Mouse (Mus musculus) heart, postnatal 0 days (tissue): ENCODE data around the gene Dnajc2. TPM values are rescaled to one million over a fixed set of nuclear protein-coding genes. Genes with fewer than 3 reads are reported as not detected.

Experiments used
- ATAC-seq: fragments of 200-750 bp; cut with Nextera tagmentation; 2 replicates; pipeline ENCODE4 v1.8.0; 2017; ENCODE audit warnings: low read depth, moderate number of reproducible peaks, moderate library complexity; ENCODE audit not compliant: insufficient read depth
- DNase-seq: peaks from one replicate; pipeline ENCODE4 v3.0.0-alpha.2; 2016; ENCODE audit warnings: low spot score
- H3K27ac ChIP-seq: fragments of 300-500 bp; sonication (generic); 2 replicates; pipeline ENCODE4 v1.5.1; 2014; ENCODE audit warnings: low read depth, mild to moderate bottlenecking
- H3K27me3 ChIP-seq: fragments of 300-500 bp; sonication (generic); 2 replicates; pipeline ENCODE4 v1.6.1; 2014; ENCODE audit warnings: low read length, mixed read lengths; ENCODE audit not compliant: control insufficient read depth, insufficient read depth
- H3K36me3 ChIP-seq: fragments of 300-500 bp; sonication (generic); replicated peaks from 2 replicates; pipeline ENCODE4 v1.6.1; 2014; ENCODE audit warnings: low read length, mixed read lengths; ENCODE audit not compliant: control insufficient read depth, insufficient read depth
- H3K4me1 ChIP-seq: fragments of 300-500 bp; sonication (generic); 2 replicates; pipeline ENCODE4 v1.6.1; 2014; ENCODE audit warnings: antibody characterized with exemption; ENCODE audit not compliant: control insufficient read depth, insufficient read depth
- H3K4me2 ChIP-seq: fragments of 300-500 bp; sonication (generic); 2 replicates; pipeline ENCODE4 v1.6.1; 2014; ENCODE audit warnings: low read depth, mild to moderate bottlenecking, low read length, moderate library complexity
- H3K4me3 ChIP-seq: fragments of 300-500 bp; sonication (generic); 2 replicates; pipeline ENCODE4 v1.5.1; 2014; ENCODE audit warnings: low read depth, low read length
- H3K9ac ChIP-seq: fragments of 300-500 bp; sonication (generic); replicated peaks from 2 replicates; pipeline ENCODE4 v1.6.1; 2014; ENCODE audit warnings: low read depth, low read length, mixed read lengths
- H3K9me3 ChIP-seq: fragments of 300-500 bp; sonication (generic); replicated peaks from 2 replicates; pipeline ENCODE4 v1.6.1; 2016; ENCODE audit warnings: low read length; ENCODE audit not compliant: control insufficient read depth
- CTCF ChIP-seq: IDR thresholded peaks from 2 replicates; pipeline ENCODE4 v1.5.1; 2016; ENCODE audit warnings: antibody characterized with exemption, control low read depth, low read depth
- EP300 ChIP-seq: IDR thresholded peaks from 2 replicates; pipeline ENCODE4 v1.6.1; 2016; ENCODE audit warnings: antibody characterized with exemption, low read depth
- WGBS: fragments of 180-500 bp; shearing (Covaris S2); extraction: QIAGEN DNeasy Blood & Tissue Kit; methylation state at CpG from one replicate; pipeline ENCODE4 v1.1.7; 2014; 5-methylcytosine and 5-hydroxymethylcytosine counted together
- polyA plus RNA-seq: library from polyadenylated mRNA; unstranded; fragments of >200 nt; fragmentation: Nextera tagmentation; extraction: Ambion mirVana; gene quantifications from 2 replicates; pipeline ENCODE4 v1.2.1, GENCODE M21; 2015
- total RNA-seq: library from RNA; depleted of rRNA; stranded (reverse); fragments of >200 nt; gene quantifications from 2 replicates; pipeline ENCODE4 v1.2.3, GENCODE M21; 2014; ENCODE audit warnings: low replicate concordance; rRNA removed

Dnajc2 gene
- 7.9 and 11.3 TPM in 2 replicates for total RNA-seq
- polyA plus RNA-seq, result 36.7 and 37.5 TPM in 2 replicates

DNA sequence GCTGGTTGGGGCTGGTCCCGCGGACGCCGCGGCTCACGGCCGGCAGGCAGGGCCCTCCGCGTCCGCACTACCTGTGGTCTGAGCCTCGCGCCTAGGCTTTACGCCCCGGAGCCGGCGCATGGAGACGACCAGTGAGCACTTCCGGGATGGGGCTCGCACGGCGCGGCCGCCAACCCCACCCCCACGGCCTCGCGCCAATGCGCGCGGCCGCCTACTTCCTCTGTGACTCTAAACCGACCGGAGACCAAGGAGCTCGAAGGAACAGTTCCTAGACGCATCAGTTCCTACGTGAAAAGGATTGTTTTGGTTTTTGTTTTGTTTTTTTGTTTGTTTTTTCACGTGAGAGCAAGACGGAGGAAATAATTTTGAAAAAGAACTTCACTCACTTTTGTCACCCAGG is at the start of gene Dnajc2, which contains the start of gene Psmc2:
Gene Dnajc2 (minus strand): TSS at position 199 of the 400 bp plus-strand sequence.
Gene Psmc2 (plus strand): TSS at position 231 of the 400 bp plus-strand sequence.
- Histone ChIP-seq H3K27ac (peak within 1 kb of the TSS; percentile 92), H3K4me3 (peak within 1 kb of the TSS; percentile 97), H3K4me2 (peak within 1 kb of the TSS; percentile 93), H3K27me3 (no peaks in the 10 kb centered on the region), H3K9me3 (no peaks in the 10 kb centered on the region), H3K36me3 (peaks cover 28% of the 10 kb centered on the region), H3K4me1 (0 out of 2 replicates have a peak, but pooled peaks cover 10% of the 10 kb centered on the region), H3K9ac (peak within 1 kb of the TSS; percentile 75)
- DNase-seq, result peak; percentile 86
- 0% methylated on average over 37 of the region's 37 CpGs for whole genome bisulfite sequencing
- ATAC-seq, result peak; percentile 90
- TF ChIP-seq EP300 (0 out of 2 replicates have a peak, but pooled peaks have one; percentile 40), CTCF (no peak)

DNA sequence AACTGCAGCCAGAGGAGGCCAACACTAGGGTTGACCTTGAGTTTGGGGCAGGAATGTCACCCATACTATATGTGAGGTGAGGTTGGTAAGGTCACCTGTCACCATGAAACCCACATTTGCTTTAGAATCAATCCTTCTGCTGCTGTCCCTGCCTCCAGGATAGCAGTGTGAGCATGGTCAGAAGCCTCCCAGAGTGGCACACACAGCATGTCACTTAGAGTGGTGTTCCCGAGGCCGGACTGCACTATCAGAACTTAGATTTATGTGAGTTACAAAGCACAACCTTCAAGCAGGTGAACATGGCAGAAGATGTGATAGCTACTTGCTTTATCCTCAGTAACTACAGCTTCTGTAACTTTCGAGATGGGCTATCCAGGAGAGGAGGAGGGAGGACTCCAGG is 46.7 kb upstream of the Dnajc2 start:
- Histone ChIP-seq H3K9ac (no peak overlapping the region), H3K27ac (no peak overlapping the region), H3K27me3 (no peaks in the 10 kb centered on the region), H3K4me1 (no peaks in the 10 kb centered on the region), H3K36me3 (no peaks in the 10 kb centered on the region), H3K4me2 (no peak overlapping the region), H3K9me3 (no peaks in the 10 kb centered on the region), H3K4me3 (no peak overlapping the region)
- no peak for DNase-seq
- TF ChIP-seq CTCF (no peak), EP300 (no peak)
- WGBS, result 54% methylated on average over 3 of the region's 3 CpGs
- ATAC-seq, result no peak

DNA sequence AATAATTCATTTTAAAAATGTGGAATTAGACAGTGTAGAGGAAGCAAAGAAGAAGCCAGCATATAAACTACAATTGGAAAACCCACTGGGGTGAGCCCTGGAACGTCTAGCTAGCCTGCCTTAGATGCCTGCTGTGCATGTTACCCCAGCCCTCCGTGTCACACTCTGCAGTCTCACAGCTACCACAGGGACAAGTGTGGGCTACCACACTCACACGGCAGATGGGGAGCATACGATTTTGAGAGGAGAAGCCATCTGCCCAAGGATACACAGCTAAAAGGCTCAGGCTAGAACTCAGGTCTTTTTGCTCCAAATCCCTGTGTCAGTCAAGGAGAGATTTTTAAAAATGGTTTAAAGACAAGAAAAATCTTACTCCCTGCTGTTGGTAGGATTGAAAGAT is 43.8 kb upstream of the Dnajc2 start:
- WGBS, result 50% methylated on average over 4 of the region's 4 CpGs
- Histone ChIP-seq H3K27me3 (no peaks in the 10 kb centered on the region), H3K9me3 (no peaks in the 10 kb centered on the region), H3K27ac (no peak overlapping the region), H3K4me1 (no peaks in the 10 kb centered on the region), H3K4me3 (no peak overlapping the region), H3K36me3 (no peaks in the 10 kb centered on the region), H3K4me2 (no peak overlapping the region), H3K9ac (no peak overlapping the region)
- no peak for TF ChIP-seq EP300
- TF ChIP-seq CTCF, result no peak
- no peak for DNase-seq
- no peak for ATAC-seq

DNA sequence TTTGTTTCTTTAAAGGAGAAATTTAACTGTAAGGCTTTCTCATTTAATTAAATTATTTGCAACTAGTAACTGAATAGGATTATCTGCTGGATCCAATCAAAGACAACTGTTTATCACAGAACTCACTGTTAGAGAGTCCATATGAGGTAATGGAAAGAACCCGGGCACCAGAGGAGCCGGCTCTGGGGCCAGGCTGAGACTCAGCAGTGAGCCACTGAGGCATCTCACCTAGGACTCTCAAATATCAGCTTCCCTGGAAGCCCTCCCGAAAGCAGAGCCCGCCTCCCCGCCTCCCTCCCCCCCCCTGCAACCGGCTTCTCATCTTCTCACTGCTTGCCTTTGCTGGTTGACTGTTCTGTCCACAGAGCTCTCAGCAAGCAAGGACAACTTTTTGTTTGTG is 42.6 kb upstream of the Dnajc2 start:
- TF ChIP-seq CTCF (no peak), EP300 (no peak)
- Histone ChIP-seq H3K36me3 (no peaks in the 10 kb centered on the region), H3K9me3 (no peaks in the 10 kb centered on the region), H3K27me3 (no peaks in the 10 kb centered on the region), H3K9ac (no peak overlapping the region), H3K4me3 (no peak overlapping the region), H3K4me2 (no peak overlapping the region), H3K27ac (no peak overlapping the region), H3K4me1 (no peaks in the 10 kb centered on the region)
- 11% methylated on average over 6 of the region's 6 CpGs for WGBS
- DNase-seq (no peak), ATAC-seq (no peak)

DNA sequence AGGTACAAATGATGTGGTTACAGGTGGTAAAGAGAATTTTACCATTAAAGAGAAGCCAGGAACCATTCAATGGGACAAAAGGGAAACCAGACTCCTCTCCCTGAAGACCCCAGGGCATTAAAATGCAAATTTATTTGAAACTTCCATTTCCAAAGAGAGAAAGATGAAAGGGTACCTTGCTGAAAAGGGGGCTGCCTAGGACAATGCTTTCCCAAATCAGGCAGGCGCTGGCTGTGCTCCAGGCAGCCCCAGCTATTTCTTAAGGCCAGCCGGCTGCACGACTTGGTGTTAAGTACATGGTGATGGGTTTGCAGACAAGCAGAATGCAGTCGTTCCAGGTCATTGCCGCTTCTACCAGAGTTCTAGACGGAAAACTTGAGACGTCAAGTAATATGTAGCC is 41.3 kb upstream of the Dnajc2 start:
- no peak for DNase-seq
- no peak for ATAC-seq
- TF ChIP-seq EP300 (no peak), CTCF (no peak)
- no peak overlapping the region for H3K4me3 ChIP-seq
- H3K4me2 ChIP-seq, result no peak overlapping the region
- H3K9me3 ChIP-seq, result no peaks in the 10 kb centered on the region
- H3K27ac ChIP-seq, result no peak overlapping the region
- WGBS, result 48% methylated on average over 7 of the region's 7 CpGs
- H3K4me1 ChIP-seq, result no peaks in the 10 kb centered on the region
- H3K36me3 ChIP-seq, result no peaks in the 10 kb centered on the region
- H3K27me3 ChIP-seq, result no peaks in the 10 kb centered on the region
- H3K9ac ChIP-seq, result no peak overlapping the region

DNA sequence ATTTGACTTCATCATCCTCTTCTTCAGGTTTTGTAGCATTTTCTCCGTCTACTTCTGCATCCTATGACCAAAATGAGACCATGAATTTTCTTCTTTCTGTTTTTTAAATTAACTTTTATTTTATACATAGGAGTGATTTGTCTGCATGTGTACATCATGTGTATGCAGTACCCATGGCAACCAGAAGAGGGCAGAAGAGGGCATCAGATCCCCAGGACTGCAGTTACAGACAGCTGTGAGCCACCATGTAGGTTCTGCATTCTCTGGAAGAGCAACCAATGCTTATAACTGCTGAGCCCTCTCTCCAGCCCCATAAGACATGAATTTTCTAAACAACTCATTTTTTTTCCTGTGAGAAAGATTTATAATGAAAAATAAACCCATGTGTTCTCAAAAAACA is 28.9 kb upstream of the Dnajc2 start:
- H3K27me3 ChIP-seq, result no peaks in the 10 kb centered on the region
- peak; percentile 50 for TF ChIP-seq CTCF
- no peak for TF ChIP-seq EP300
- no peaks in the 10 kb centered on the region for H3K36me3 ChIP-seq
- WGBS, result 65% methylated on average over 1 of the region's 1 CpGs
- no peak overlapping the region for H3K4me3 ChIP-seq
- DNase-seq (peak; percentile 11), ATAC-seq (no peak)
- no peak overlapping the region for H3K9ac ChIP-seq
- no peaks in the 10 kb centered on the region for H3K9me3 ChIP-seq
- no peaks in the 10 kb centered on the region for H3K4me1 ChIP-seq
- no peak overlapping the region for H3K27ac ChIP-seq
- no peak overlapping the region for H3K4me2 ChIP-seq
